Mouse (Mus musculus) spleen, adult 2 months (tissue): Measurements from ENCODE around the gene Adgrf1.

Experiments used
- CTCF ChIP-seq: fragments of 200-500 bp; IDR thresholded peaks from 2 replicates; pipeline ENCODE4 v1.5.1; 2011; ENCODE audit warnings: mild to moderate bottlenecking, inconsistent platforms; ENCODE audit not compliant: insufficient read depth, insufficient read length, insufficient replicate concordance; ENCODE audit errors: extremely low read depth
- POLR2A ChIP-seq: fragments of 200-500 bp; IDR thresholded peaks from 2 replicates; pipeline ENCODE4 v1.6.1; 2011; ENCODE audit warnings: low read depth, low read length, inconsistent platforms

DNA sequence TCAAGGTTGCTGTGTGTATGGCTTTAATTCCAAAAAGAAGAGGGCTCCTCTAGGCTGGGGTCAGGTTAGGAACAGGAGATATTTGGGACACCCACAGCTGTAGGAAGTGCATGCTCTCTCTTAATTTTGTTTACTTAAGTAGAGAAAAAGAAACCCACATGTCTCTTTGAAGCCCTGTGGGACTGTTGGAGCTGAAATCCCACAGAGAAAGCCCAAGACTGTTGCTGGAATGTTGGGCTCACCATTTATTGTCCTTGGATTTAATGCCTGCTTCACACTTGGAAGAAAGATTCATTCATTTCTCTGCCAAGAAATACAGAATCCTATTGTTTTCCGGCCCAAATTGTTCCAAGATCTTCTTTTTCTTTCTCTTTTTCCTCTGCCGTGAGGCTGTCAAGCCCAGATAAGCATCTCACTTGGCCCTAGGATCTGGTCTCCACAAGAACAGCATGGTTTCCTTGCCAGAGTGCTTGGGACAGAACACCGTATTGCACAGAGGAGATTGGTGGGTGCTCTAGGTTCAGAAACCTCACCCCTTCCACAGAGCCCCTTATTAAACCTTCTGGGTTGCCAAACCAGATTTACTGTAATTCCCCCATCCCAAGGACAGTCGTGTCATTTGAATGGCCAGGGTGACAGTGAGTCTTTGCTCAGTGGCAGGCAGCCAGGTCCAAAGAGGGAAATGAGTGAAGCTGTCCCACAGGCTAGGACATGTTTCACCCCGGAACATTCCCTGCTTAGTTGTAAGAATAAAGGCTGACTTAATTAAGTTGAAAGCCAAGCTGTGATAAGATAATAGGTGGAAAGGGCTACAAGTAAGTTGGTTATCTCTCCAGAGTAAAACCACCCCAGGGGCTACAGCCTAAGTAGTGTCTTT, 18.6 kb upstream of the Adgrf1 start:
- no peak for TF ChIP-seq CTCF
- no peak for TF ChIP-seq POLR2A
